Mouse (Mus musculus): Measurements from ENCODE around the gene S1pr5.

- TF ChIP-seq CTCF (IDR thresholded peaks at IDR 0.05; ENCODE audit: extremely low read depth, insufficient read depth, low read length) (no peak), POLR2A (IDR thresholded peaks at IDR 0.05; ENCODE audit: extremely low read depth, insufficient read depth, low read length) (no peak)
Measured at GRCm38 (mm10) chr9:21254690-21255089, 6.4 kb upstream of the S1pr5 start.

All from cortical plate, adult 2 months (tissue).